Mouse (Mus musculus): Measurements from ENCODE around the gene Ctsa. TPM values are rescaled to one million over a fixed set of nuclear protein-coding genes. Genes with fewer than 3 reads are reported as not detected.

Ctsa gene
- total and polyA plus RNA-seq, 3 experiments, result 19.9 to 45.5 (median 27.0) TPM

- Histone ChIP-seq H3K4me1 (ENCODE audit: control insufficient read depth in 1 of 2, insufficient read depth in 2 of 2) (peaks cover 0 to 27% of the 10 kb centered on the region in 2 experiments; a peak in 3 of 4 replicates), H3K27ac (ENCODE audit: insufficient read depth, low read depth) (peak overlapping the region; percentile 37; the same call in 1 of the 2 replicates), H3K27me3 (replicated peaks) (no peaks in the 10 kb centered on the region), H3K9ac (ENCODE audit: insufficient read depth, low read depth) (peak overlapping the region; percentile 51), H3K4me2 (ENCODE audit: insufficient read depth, low read depth, poor library complexity, severe bottlenecking) (peak overlapping the region; percentile 72), H3K79me2 (replicated peaks; ENCODE audit: control insufficient read depth, extremely low read depth, insufficient read depth, poor library complexity, severe bottlenecking) (no peaks in the 10 kb centered on the region; the same call in 1 of the 2 replicates), H3K36me3 (replicated peaks in 1 of 2; ENCODE audit: control insufficient read depth in 1 of 2, insufficient read depth in 1 of 2, low read length in 1 of 2) (peaks cover 42 to 63% of the 10 kb centered on the region in 2 experiments), H3K4me3 (replicated peaks in 1 of 3; ENCODE audit: low read depth in 2 of 3, low read length in 2 of 3, poor library complexity in 1 of 3) (peak overlapping the region; percentile 74 to 97 (median 89)), H3K9me3 (replicated peaks; ENCODE audit: low read length) (no peaks in the 10 kb centered on the region)
- dilution Hi-C loops (cut with MboI; ENCODE audit: extremely low pct_ligation_motif_present, extremely low pct_unique_long_range_greater_than_20kb, low sequenced_read_pairs), result no loop called here
- in situ Hi-C loops (cut with MboI; ENCODE audit: low pct_ligation_motif_present, low pct_unique_long_range_greater_than_20kb, low sequenced_read_pairs), result no loop called here
- TF ChIP-seq ETS1 (conservative IDR thresholded peaks at IDR 0.05; ENCODE audit: low read depth, low read length) (no peak), HCFC1 (IDR thresholded peaks at IDR 0.05; ENCODE audit: low read depth, low read length) (no peak)
- DNase-seq (ENCODE audit: extremely low read depth), result peak; percentile 50
Measured at GRCm38 (mm10) chr2:164823181-164823585, 9.5 kb upstream of the Ctsa start.

DNA sequence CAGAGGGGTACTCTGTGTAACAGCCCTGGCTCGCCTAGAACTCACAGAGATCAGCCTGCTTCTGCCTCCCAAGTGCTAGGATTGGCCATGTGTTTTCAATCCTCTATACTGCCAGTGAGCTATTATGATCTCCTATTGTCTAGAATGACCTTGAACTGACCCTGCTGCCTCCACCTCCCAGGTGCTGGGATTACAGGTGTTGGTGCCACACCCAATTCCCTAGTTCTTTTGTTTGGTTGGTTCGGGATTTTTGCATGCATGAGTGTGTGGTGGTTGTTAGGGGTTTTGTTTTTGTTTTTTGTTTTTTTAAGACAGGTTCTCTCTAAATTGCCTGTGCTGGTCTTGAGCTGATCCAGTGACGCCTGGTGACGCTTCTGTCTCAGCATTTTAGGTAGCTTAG lies 8.7 kb upstream of the Ctsa start:
- no peak for DNase-seq (ENCODE audit: extremely low read depth)
- dilution Hi-C loops (cut with MboI; ENCODE audit: extremely low pct_ligation_motif_present, extremely low pct_unique_long_range_greater_than_20kb, low sequenced_read_pairs), result no loop called here

DNA sequence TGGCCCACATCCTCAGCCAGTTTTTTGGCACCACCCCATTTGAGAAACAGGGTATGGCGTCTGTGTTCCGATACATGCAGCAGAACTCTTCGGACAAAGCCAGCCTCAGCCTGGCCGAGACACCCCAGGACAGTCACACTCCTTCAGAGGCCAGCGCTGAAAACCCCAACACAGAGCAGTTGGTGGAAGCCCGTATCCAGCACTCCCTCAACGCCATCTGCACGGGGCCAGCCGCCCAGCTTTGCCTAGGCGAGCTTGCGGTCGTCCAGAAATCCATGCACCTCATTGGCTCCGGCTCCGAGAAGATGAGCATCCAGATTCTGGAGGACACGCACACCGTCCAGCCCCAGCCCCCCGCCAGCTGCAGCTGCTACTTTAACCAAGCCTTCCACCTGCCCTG lies 7.2 kb upstream of the Ctsa start:
- Histone ChIP-seq H3K4me1 (ENCODE audit: control insufficient read depth in 1 of 2, insufficient read depth in 2 of 2) (peaks cover 0 to 43% of the 10 kb centered on the region in 2 experiments; a peak in 3 of 4 replicates), H3K27ac (ENCODE audit: insufficient read depth, low read depth) (no peak overlapping the region), H3K4me3 (replicated peaks in 1 of 3; ENCODE audit: low read depth in 2 of 3, low read length in 2 of 3, poor library complexity in 1 of 3) (no peak overlapping the region), H3K79me2 (replicated peaks; ENCODE audit: control insufficient read depth, extremely low read depth, insufficient read depth, poor library complexity, severe bottlenecking) (no peaks in the 10 kb centered on the region; the same call in 1 of the 2 replicates), H3K9ac (ENCODE audit: insufficient read depth, low read depth) (no peak overlapping the region), H3K9me3 (replicated peaks; ENCODE audit: low read length) (no peaks in the 10 kb centered on the region), H3K27me3 (replicated peaks) (no peaks in the 10 kb centered on the region), H3K4me2 (ENCODE audit: insufficient read depth, low read depth, poor library complexity, severe bottlenecking) (no peak overlapping the region), H3K36me3 (replicated peaks in 1 of 2; ENCODE audit: control insufficient read depth in 1 of 2, insufficient read depth in 1 of 2, low read length in 1 of 2) (peaks cover 38 to 58% of the 10 kb centered on the region in 2 experiments)
- dilution Hi-C loops (cut with MboI; ENCODE audit: extremely low pct_ligation_motif_present, extremely low pct_unique_long_range_greater_than_20kb, low sequenced_read_pairs), result no loop called here
- DNase-seq (ENCODE audit: extremely low read depth), result no peak
- in situ Hi-C loops (cut with MboI; ENCODE audit: low pct_ligation_motif_present, low pct_unique_long_range_greater_than_20kb, low sequenced_read_pairs), result no loop called here
- no peak for TF ChIP-seq SMC3 (IDR thresholded peaks at IDR 0.05; ENCODE audit: low read depth, low read length)
- no peak for TF ChIP-seq E2F4 (IDR thresholded peaks at IDR 0.05; ENCODE audit: insufficient replicate concordance, low read depth, low read length)
- TF ChIP-seq PAX5 (IDR thresholded peaks at IDR 0.05; ENCODE audit: low read length), result no peak
- TF ChIP-seq MAFK (IDR thresholded peaks at IDR 0.05; ENCODE audit: insufficient replicate concordance, low read length), result no peak
- TF ChIP-seq ZNF384 (IDR thresholded peaks at IDR 0.05; ENCODE audit: low read depth, low read length), result no peak
- TF ChIP-seq UBTF (IDR thresholded peaks at IDR 0.05; ENCODE audit: low read depth, low read length), result no peak
- no peak for TF ChIP-seq MAX (IDR thresholded peaks at IDR 0.05; ENCODE audit: low read length)

More for the DNA sequence above, 8.7 kb upstream of the Ctsa start:
- peaks cover 0 to 33% of the 10 kb centered on the region in 2 experiments; a peak in 3 of 4 replicates for H3K4me1 ChIP-seq (ENCODE audit: control insufficient read depth in 1 of 2, insufficient read depth in 2 of 2)
- H3K4me3 ChIP-seq (replicated peaks in 1 of 3; ENCODE audit: low read depth in 2 of 3, low read length in 2 of 3, poor library complexity in 1 of 3), result no peak overlapping the region
- no peak overlapping the region for H3K27ac ChIP-seq (ENCODE audit: insufficient read depth, low read depth)
- H3K4me2 ChIP-seq (ENCODE audit: insufficient read depth, low read depth, poor library complexity, severe bottlenecking), result peak overlapping the region; percentile 35; the same call in 1 of the 2 replicates
- H3K9me3 ChIP-seq (replicated peaks; ENCODE audit: low read length), result no peaks in the 10 kb centered on the region
- H3K27me3 ChIP-seq (replicated peaks), result no peaks in the 10 kb centered on the region
- no peak overlapping the region for H3K9ac ChIP-seq (ENCODE audit: insufficient read depth, low read depth)
- in situ Hi-C loops (cut with MboI; ENCODE audit: low pct_ligation_motif_present, low pct_unique_long_range_greater_than_20kb, low sequenced_read_pairs), result no loop called here
- no peaks in the 10 kb centered on the region; the same call in 1 of the 2 replicates for H3K79me2 ChIP-seq (replicated peaks; ENCODE audit: control insufficient read depth, extremely low read depth, insufficient read depth, poor library complexity, severe bottlenecking)
- H3K36me3 ChIP-seq (replicated peaks in 1 of 2; ENCODE audit: control insufficient read depth in 1 of 2, insufficient read depth in 1 of 2, low read length in 1 of 2), result peaks cover 42 to 69% of the 10 kb centered on the region in 2 experiments
- TF ChIP-seq USF2 (conservative IDR thresholded peaks at IDR 0.05; ENCODE audit: low read depth, low read length), result no peak
- TF ChIP-seq IRF4 (IDR thresholded peaks at IDR 0.05; ENCODE audit: low read depth, low read length), result no peak
- TF ChIP-seq USF1 (IDR thresholded peaks at IDR 0.05; ENCODE audit: low read depth, low read length), result no peak
- TF ChIP-seq CHD2 (IDR thresholded peaks at IDR 0.05; ENCODE audit: low read length), result no peak
- TF ChIP-seq MYC (IDR thresholded peaks at IDR 0.05; ENCODE audit: low read depth, low read length), result no peak
- TF ChIP-seq MXI1 (IDR thresholded peaks at IDR 0.05; ENCODE audit: low read depth, low read length), result no peak
- TF ChIP-seq KAT2A (IDR thresholded peaks at IDR 0.05; ENCODE audit: insufficient replicate concordance, low read length), result no peak
- TF ChIP-seq POLR2A (IDR thresholded peaks at IDR 0.05; ENCODE audit: low read depth, low read length), result no peak
- TF ChIP-seq UBTF (IDR thresholded peaks at IDR 0.05; ENCODE audit: low read depth, low read length), result no peak
- TF ChIP-seq TCF12 (IDR thresholded peaks at IDR 0.05; ENCODE audit: low read depth, low read length), result no peak
- no peak for TF ChIP-seq JUN (IDR thresholded peaks at IDR 0.05; ENCODE audit: insufficient read depth, low read depth, low read length)
- TF ChIP-seq SMC3 (IDR thresholded peaks at IDR 0.05; ENCODE audit: low read depth, low read length), result no peak
- no peak for TF ChIP-seq MEF2A (IDR thresholded peaks at IDR 0.05; ENCODE audit: borderline replicate concordance, low read depth, low read length)
- no peak for TF ChIP-seq GABPA (IDR thresholded peaks at IDR 0.05; ENCODE audit: insufficient replicate concordance, low read depth, low read length)
- TF ChIP-seq CHD1 (IDR thresholded peaks at IDR 0.05; ENCODE audit: low read depth, low read length), result no peak
- TF ChIP-seq TBP (conservative IDR thresholded peaks at IDR 0.05; ENCODE audit: low read depth, low read length), result no peak
- TF ChIP-seq MAX (IDR thresholded peaks at IDR 0.05; ENCODE audit: low read length), result no peak
- no peak for TF ChIP-seq ETS1 (conservative IDR thresholded peaks at IDR 0.05; ENCODE audit: low read depth, low read length)
